Mouse (Mus musculus) R1 (cell line): Measurements from ENCODE around the gene AK157302.
"Not testable (repeated sequence)": the region's sequence is repeated elsewhere in the genome, so short reads cannot be mapped to it uniquely, and the experiment has no call there.

Experiments
- DNase-seq: peaks from one replicate; pipeline ENCODE4 v3.0.0-alpha.2; 2018; ENCODE audit warnings: low read depth, low spot score

Gene AK157302

DNA sequence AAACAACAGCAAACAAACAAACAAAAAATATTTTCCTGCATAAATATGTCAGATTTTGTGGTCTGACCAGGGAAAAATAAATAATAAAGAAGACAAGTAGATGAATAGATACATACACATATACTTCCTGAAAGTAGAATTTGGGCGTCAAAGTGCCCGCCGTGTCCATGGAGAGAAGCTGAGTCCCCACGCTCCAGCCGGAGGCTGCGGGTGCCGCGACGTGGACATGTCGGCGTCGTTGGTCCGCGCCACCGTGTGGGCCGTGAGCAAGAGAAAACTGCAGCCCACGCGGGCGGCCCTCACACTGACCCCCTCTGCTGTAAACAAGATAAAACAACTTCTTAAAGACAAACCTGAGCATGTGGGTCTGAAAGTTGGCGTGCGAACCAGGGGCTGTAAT, at the start of gene AK157302:
TSS of gene AK157302 (plus strand) at position 144 of the 400 bp plus-strand sequence.
- DNase-seq: no peak

DNA sequence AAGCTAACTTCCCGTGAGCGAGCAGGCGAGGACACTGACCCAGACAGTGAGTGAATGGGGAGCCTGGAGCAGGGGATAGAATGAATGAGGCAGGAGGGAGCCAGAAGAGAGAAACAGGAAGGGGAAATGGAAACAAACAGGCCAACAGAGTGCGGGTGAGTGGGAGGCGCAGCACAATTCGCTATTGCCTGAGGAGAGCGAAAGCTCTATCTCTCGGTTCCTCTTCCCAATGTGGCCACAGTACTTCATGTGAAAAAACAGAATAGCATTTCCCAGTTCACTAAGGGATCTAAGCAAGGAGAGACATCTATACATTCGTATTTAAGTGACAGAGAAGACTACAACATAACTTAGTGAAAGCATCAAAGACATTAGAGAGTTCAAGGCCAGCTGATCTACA, 48.2 kb upstream of the AK157302 start:
- no peak for DNase-seq

DNA sequence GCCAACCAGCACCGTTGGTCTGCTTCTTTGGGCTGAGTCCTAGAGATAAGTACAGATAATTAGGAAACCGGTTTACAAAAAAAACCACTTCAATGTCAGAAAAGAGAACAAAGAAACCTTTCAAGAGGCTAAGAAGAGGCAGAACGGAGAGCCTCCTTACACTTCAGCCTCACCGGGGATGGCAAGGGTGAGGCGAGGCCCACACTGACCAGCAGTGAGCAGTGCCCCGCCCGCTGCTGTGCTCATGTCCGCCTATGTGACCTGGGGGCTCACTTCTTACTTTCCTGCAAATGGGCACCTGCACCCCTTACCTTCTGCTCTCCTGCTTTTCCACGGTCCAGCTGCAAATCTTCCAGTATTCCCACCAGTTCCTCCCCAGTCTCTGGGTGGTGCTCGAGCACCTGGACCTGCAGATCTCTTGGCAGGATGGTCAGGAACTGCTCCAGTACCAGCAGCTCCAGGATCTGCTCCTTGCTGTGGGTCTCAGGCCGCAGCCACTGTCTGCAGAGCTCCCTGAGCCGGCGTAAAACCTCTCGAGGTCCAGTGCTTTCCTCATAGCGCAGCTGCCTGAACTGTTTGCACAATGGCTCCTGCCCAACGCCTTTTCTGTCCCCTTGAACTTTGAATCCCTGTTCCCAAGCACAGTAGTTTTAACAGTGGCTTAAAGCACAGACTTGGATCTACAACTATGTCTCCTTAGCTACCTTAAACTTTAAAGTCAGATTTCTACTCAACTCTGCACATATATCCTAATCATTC, 47.0 kb upstream of the AK157302 start:
- DNase-seq: no peak

DNA sequence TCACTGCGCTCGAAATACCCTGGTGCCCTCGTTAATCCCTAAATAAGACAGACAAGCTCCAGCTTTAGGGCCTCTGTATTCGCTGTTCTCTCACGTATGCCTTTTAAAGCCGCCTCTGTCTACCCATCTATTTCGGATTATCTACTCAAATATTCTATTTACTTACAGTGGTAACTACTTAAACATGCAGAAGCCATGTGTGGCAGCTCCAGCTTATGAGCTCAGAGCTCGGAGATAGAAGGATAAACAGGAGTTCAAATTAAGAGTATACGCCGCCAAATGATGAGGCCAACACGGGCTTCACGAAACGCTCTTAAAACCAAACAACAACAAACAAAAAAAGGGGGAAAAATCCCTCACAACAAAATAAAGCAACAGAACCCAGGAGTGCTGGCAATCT, 42.0 kb upstream of the AK157302 start:
- no peak for DNase-seq

DNA sequence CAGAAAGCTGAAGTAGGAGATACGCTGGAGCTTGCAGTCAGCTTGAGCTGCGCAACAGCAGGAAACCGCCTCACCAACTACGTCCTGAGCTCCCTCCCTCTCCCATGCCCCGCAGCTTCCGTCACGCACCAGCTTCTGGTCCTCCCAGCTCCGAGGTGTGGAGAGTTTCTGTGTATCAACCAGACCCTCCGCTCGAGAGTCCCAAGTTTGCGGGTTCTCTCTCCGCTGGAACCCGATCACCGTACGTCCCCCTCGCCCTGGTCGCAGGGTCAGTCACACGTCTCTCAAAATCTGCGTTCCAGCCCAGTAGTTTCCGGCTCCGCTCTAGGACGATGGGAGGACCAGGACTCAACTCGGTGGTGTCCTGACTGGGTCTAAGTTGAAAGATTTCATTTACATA, 41.6 kb upstream of the AK157302 start, which contains the start of gene Zscan26:
TSS of gene Zscan26 (minus strand) at position 282 of the 400 bp plus-strand sequence.
- DNase-seq: peak; percentile 93

DNA sequence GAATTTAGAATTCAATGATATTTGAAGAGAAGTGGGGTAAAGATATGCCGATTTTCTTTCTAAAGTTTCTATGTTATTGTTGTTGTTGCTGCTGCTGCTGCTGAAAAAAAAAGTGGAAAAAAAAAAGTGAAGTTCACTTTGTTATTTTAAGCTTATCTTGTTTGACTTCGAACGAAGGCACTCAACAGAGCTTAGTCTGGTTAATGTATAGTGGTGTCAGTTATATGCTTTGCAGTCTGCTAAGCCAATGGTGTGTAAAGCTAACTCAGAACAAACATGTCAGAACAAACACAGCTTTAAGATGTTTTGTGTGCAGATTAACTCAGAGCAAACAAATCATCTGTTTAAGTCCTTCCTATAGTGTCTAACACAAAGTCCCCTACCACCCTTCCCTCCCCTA, 40.9 kb upstream of the AK157302 start:
- no peak for DNase-seq

DNA sequence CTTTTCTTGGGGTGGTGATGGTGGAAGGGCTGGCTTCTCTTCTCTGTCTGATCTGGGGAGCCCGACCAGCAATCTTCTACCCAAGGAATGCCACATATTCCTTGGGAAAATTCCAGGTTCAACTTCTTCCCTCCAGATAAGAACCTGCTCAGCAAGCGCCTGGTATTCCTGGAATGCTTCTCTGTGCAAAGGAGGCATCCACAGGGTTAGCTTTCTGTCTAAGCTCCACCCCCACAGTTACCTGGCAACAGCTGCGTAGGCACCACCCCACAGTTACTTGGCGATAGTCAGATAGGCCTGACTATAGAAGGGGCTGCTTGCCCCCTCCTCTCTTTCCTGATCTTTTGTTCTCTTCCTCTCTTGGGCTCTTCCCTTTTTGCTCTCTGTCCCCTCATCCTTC, 38.7 kb upstream of the AK157302 start:
- DNase-seq: peak; percentile 96

DNA sequence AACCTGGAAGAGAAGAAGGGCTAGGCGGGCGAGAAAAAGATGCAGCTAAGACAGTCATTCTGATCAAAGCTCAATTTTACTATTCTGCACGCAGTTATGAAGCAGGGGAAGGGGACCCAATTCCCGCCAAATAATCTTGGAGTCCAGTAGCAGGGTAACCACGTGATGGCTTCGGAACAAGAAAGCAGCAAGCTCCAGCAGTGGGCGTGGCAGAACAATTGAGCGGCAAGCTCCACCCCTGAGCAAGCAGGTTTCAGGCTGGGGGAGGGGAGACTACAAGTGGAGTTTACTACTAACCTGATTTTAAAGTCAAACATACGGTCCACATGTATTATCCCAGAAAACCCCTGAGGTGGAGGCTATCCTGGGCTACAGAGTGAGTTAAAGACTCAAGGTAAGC, 32.5 kb upstream of the AK157302 start:
- DNase-seq: peak; percentile 82

DNA sequence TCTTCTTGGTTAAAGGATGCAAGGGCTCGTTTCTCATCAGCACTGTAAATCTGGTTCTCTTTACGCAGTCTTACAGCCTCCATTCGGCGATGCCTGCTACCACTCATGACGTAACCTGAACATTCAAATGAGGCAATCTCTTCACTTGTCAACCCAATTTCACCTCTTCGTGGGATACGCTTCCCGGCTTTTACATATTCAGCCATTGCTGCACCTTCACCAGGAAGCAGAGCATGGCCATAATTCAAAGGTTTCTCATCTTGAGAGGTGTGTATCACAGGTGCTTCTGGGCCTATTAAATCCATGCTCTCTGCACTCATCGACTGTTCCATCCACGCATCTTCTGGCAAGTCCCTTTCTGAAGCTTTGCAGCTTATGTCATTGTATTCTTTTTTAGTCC, 27.7 kb upstream of the AK157302 start:
- DNase-seq: no peak

DNA sequence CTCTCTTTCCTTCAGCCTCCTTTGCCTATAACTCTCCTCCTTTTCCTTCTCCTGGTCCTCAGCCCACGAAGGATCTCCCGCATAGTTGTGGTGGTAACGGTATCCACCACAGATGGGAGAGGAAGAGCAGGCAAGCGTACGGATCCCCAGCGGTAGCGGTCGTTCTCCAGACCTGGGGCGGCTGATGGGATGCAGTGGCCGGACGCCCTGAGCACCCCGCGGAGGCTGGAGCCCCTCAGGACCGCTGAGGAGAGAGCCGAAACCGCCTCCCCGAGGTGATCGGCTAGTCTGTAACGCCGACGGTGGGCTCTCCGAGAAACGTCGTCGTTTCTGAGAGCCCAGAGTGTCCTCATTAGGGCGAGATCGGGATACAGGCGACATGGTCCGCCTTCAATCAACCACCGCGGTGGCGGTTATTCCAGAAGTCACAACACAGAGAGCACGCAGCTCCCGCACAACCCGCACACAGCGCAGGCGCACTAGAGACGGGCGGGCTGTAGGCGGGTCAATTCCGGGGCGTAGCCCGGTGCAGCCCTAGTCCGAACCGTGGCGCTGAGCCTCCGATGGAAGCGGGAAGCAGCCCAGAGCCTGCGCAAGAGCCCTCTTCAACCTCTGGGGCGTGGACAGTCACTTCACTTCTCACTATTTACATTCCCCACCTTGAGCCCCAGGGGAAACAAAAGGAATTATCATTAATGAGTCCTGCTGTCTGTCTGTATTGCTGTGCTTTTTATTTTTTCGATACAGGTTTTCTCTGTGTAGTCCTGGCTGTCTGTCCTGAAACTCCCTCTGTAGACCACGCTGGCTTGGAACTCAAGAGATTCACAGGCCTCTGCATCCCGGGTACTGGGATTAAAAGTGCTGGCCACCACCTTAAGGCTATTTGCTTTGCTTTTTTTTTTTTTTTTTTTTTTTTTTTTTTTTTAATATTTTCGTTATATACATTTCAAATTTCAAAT, 26.7 kb upstream of the AK157302 start, which contains the start of gene Nkapl:
TSS of gene Nkapl (minus strand) at position 449 of the 959 bp plus-strand sequence.
- peak; percentile 93 for DNase-seq

DNA sequence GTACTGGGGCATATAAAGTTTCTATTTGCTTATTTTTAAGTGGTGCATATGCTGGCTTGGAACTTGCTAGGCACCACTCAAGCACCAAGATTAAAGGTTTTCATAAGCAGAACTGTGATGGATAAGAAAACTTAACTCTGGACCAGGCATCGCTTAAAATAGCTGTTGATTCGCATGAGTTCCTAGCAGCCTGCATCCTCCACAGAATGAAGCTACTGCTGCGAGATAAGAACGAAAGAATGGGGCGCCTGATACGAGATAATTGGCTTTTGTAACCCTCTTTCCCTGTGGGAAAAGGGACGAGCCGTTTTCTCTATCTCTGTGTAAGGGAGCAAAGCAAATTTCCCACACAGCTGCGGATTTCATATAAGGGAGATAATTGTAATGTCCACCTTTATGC, 25.9 kb upstream of the AK157302 start:
- DNase-seq: no peak

DNA sequence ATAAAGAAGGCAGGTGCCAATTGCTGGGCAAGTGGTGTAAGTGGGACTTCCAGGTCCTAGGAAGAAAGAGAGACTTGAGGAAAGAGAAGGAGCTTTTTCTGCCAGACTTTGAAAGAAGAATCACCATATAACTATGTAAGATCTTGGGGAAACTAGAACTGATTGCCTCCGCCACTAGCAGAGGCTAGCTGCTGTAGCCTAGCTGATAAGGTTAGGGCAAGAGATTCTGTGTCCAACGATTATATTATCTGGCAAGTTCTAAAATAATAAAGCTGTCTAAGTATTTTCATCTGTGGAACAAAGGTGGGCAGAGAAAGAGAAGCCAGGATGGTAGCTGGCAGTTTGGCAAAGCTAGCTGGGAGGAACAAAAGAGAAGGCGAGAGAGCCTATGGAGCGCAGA, 22.6 kb upstream of the AK157302 start:
- no peak for DNase-seq

DNA sequence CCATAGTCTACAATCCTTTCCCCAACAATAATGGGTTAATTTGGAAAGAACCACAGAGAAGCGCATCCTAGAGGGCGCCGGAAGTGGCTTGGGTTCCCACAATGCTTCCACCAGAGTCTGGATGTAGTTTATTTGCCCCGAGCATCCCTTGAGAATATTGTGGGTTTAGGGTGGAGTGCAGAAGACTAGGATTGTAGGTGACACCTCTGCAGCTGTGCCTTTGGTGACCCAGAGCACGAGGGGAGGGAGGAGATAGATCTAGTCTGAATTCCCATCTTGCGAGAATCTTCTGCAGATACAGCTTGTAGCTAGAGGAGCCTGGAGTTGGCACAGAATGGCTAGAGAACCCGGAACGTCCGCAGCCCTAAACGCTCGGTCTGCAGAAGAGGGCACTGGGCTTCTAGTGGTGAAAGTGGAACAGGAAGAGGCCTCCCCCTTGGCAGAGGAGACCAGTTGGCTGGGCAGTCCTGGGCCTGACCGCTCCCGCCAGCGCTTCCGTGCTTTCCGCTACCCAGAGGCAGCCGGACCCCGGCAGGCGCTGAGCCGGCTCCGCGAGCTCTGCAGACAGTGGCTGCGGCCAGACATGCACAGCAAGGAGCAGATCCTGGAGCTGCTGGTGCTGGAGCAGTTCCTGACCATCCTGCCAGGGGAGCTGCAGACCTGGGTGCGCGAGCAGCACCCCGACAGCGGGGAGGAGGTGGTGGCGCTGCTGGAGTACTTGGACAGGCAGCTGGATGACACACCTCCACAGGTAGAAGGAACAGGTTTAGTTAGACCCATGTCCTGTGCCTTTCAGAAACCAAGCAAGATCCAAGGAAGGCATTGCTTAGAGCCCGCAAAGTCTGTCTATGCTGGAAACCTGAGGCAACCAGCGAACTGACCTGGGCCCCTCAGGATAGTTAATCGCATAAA, 16.0 kb upstream of the AK157302 start, which contains the start of the genes Zkscan4 and Gm10065:
TSS of gene Zkscan4 (plus strand) at position 149 of the 912 bp plus-strand sequence.
TSS of gene Gm10065 (minus strand) at position 683 of the 912 bp plus-strand sequence.
- peak; percentile 64 for DNase-seq

DNA sequence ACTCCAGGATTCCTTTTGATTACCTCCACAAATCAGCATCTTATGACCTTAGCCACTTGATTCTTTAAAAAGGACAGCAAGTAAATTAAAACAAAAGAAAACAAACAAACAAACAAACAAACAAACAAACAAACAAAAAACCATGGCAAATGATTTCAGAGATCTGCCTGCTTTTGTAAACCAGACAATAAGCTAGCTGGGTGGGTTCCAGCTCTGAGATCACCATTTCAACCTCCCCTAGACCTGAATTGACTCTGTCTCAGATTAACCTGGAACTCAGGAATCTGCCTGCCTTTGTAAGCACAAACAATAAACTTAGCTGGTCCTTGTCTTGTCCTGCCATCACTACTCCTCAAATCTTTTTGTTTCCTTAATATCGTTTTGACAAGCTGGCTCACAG, 8.1 kb upstream of the AK157302 start:
- peak; percentile 61 for DNase-seq

DNA sequence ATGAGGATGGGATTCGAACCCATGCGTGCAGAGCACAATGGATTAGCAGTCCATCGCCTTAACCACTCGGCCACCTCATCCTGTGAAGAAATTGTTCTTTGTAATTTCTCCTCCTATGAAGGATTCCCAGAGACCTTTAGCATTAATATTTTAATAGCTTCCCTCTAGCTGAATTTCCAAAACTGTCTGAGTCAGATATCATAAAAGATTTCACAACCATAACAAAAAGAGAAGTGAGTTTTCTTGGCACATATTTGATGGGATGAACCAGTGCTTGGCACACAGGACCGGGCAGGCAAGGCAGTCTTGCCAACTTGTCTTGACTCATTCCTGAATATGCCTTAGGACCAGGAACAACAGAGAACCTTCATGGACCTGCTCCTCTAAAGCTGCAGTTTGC, 2.2 kb upstream of the AK157302 start:
- DNase-seq: no peak

DNA sequence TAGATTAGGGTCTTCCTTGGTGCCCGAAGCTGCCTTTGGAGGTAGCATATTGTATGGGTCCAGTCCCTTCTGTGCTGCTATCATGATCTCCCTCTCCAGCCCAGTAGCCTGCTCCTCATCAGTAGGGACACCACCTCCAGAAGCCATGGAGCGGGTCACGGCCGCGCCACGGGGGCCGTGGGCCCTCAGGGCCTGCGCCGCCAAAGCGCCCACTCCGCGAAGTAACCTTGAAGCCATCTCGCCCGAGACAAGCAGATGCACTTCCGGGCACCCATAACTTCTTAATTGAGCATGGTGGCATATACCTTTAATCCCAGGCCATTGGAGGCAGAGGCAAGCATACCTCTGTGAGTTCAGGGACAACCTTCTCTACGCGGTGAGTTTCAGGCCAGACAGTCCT, 6.2 kb downstream of the AK157302 start, which contains the start of gene Gm11273:
TSS of gene Gm11273 (minus strand) at position 237 of the 400 bp plus-strand sequence.
- not testable (repeated sequence) for DNase-seq

DNA sequence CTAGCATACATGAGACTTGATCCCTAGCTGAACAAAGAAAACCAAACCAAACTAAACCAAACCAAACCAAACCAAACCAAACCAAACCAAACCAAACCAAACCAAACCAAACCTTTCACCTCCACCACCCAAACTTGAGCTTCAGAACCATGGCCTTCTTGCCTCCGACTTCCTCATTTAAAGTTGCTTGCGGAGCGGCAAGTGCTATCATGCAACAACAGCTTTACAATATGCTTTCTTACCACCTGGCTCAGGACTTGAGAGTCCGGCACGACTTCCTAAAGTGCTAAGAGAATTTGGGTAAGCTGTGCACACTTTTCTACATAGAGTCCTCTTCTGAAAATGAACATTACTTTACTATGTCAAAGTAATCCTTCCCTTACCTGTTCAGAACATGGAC, 7.3 kb downstream of the AK157302 start:
- DNase-seq: no peak

DNA sequence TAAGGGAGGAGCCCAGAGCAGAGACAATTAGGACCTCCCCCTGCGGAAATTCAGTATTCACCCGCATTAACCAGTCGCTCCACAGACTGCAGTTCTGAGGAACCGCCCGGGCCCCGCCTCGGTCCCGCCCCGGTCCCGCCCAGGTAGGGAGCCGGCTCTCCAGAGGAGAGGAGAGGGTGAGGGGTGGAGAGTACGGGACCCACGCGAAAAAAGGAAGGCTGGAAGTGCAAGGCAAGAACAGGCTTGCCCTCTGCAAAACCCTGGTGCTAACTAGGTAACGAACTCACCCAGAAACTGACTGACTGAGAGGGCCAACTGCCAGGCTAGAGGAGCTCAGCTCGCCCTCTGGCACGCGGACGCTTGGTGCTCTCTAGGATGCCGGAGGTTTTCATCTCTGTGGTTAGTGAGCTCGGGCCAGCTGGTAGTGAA, 11.2 kb downstream of the AK157302 start:
- DNase-seq: peak; percentile 95

DNA sequence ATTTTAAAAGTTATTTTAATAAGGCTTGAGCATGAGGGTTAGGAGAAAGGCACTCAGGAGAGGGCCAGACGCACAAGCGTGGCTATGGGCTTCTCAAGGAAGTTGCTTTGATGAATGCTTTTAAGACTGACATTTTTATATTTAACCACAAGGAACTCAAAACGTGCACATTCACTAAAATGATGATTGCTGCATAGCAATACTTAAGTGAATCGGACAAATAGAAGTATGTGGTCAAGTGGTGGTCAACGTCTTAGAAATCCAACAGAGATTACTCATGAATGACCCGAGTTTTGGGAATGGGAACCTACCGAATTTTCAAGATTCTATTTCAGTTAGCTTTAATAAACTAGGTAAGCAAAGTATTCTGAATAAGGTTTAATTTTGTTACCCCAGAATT, 35.1 kb downstream of the AK157302 start:
- DNase-seq: peak; percentile 5

DNA sequence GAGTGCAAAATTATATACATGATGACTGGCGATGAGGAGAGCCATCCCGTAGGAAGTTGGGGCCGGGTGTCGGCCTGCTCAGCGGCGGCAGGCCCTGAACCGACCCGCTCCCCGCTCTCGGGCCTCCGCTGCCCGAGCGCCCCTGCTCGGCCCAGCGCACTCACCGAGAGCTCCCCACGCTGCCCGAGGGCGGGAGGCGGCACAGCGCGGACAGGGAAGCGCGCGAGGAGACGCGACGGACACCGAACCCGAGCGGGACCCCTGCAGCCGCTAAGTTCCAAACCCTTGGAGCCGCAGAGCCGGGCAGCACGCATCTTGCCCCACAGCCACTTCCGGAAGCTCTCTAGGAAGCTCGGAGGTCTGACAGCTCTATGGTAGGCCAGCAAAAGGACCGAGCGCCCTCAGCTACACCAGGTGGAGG, 35.8 kb downstream of the AK157302 start, which contains the start of gene Zkscan8:
TSS of gene Zkscan8 (minus strand) at position 340 of the 421 bp plus-strand sequence.
- DNase-seq: peak; percentile 92

DNA sequence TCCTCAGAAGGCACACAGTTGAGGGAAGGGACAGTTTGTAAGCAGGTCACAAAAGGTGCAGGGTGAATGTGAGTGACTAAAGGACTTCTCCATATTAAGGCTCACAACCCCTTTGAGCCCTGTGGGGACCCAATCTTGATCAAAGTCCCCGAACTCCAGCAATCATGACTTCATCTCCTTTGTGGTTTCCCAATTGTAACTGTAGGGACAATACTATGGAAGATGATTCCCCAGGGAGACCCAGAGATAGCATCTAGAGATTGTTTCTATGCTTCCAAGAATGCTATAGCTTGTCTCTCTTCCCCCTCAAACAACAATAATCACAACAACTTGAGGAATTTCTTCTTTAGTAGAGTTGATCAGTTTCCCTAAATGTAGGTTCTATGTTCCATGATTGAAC, 47.7 kb downstream of the AK157302 start, which contains the start of gene Olfr1366:
TSS of gene Olfr1366 (minus strand) at position 101 of the 400 bp plus-strand sequence.
- DNase-seq: no peak
